Mouse (Mus musculus) mouse embryonic stem cell (cell line): ENCODE measurements around the gene Ppargc1a.

Experiments
- in situ Hi-C, 2 experiments: fragments of 300-500 bp; cut with MboI; formaldehyde crosslinking; loops; 1 replicate in 1 of 2; 3 replicates in 1 of 2; pipeline ENCODE4 v1.14.3; 2019 to 2020; ENCODE audit warnings: low sequenced_read_pairs in 2 of 2, low pct_unique_long_range_greater_than_20kb in 1 of 2, mixed read lengths in 1 of 2; ENCODE audit not compliant: unreplicated experiment in 1 of 2

Ppargc1a gene

DNA sequence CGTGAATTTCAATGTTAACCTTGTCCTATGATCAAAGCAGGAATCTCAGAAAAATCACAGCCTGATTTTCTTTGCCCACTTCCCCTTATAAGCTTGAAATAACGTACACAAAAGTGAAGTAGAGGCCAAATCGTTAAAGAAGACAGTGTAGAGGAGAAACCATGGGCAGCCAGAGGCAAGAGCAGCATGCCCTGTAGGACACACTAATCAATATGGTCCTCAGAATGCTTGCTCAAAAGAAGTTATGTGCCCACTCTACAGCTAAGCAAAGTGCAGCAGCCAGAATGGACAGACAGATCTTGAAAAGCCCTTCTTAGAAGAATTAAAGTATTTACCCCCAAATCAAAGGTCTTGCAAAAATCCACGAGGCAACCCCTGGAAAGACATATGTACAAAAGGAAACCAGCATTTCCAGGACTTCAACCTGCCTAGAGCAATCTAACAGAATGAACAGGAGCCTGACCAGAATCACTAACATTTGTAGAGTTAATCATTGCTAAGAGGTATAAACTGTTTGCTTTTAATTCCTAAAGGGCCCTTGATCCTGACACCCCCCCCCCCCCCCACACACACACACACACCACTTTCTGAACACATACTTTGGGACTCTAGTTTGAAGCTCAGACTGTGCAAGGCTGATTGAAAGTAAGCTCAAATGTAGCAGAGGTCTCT lies 9.8 kb downstream of the Ppargc1a start:
- in situ Hi-C loops = no loop called here

DNA sequence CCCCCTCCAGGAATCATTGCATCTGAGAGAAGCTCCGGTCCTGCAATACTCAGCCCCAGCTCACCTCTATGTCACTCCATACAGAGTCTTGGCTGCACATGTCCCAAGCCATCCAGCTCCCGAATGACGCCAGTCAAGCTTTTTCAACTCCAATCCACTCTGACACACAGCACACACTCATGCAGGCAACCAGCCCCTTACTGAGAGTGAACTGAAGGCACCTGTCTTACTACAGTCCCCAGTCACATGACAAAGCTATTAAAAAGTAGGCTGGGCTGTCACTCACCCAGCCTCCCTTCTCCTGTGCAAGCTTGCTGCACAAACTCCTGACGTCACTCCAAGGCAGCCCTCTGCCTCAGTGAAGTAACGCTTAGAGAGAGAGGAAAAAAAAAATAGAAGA lies 13.9 kb downstream of the Ppargc1a start:
- in situ Hi-C loops = no loop called here

DNA sequence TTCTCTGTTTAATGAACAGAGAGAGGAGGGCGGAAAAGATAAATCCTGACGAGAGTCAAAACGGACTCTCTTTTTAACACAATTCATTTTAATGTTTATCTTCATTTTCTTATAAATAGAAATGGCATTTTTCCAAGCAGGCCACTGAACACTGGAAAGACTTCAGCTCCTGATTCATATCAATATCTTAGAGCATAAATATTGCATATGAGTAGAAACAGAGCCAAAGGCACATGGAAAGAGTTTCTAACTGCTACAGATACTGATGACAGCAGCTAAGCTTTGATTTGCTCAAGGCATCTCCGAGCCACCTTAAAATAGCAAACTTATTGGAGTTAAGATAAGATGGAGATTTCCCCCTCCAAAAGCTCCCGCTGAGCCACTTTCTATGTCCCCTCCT lies 14.3 kb downstream of the Ppargc1a start:
- in situ Hi-C loops = no loop called here

DNA sequence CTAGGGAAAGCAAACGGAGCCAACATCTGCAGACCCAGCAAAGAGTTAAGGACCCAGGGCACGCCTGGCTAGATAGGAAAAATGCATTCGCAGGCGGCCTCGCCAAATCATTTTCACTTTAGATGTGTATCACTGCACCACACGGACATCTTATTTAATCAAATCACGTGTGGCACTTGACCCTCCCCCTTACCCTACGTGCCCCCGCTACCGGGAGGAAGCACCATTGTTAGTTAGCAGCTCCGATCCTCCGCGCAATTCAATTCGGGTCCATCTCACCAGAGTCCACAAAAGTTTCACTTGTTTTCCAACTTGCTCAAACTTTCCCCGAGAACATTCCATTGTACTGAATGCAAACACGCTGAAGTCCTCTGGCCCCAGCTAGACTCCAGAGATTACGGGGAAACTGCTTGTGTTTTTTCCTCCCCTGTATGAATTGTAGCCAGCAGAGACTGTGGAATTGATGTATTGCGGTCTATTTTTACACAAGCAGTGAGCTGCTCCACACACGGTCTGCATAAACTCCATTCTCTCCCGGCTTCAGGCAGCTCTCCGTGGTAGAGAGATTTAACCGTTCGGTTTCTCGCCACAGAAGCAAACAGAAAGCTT lies 14.9 kb downstream of the Ppargc1a start:
- in situ Hi-C loops = no loop called here

DNA sequence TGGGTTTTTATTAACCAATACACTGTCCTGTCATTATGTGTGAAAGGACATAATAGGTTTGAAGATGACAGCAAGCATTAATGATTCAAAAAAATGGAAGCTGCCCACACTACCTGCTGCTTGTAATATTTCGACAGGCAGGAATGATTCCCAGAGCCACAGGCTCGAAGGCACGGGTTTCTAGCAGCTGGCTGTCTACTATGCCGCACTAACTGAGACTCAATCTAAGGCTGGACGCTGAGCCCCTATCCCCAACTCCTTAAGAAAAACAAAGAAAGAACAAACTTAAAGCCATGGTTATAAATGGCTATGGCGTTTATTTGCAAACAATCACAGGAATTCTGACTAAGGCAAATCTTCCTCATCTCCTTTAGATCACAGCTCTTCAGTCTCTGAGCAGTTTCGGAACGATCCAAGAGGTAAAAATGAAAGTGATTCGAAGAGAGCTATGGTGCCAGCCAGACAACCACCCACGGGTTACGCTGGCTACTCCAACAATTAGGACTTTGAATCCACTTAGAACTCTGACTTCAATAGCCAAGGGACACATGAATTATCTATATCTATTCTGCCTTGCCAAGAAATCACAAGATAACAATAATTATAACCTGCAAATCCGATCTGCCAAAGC lies 15.6 kb downstream of the Ppargc1a start:
- in situ Hi-C loops = no loop called here

DNA sequence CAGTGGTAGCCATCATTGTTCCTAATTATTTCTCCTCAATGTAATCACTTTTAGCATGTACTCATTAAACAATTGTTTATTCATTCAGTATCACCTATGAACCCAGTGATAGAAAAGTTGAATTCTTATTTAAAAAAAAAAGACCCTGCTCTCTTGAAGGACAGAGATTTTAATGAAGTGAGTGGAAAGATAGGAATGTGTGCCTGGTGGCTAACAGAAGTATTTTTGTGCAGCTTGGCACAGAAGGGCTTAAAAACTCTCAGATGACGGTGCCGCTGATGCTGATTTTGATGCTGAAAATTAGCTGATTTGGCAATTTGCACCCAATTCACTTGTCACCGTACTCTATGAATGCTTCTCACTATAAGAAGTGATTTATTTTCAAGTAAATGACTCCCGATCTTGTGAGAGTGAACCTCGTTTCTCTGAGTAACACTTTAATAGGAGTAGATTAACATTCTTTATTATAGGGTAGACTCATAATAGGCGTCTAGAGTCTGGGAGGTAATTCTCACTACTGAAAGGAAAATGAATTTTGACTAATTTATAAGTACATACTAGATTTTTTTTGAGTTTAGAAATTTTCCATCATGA lies 20.0 kb downstream of the Ppargc1a start:
- in situ Hi-C loops = no loop called here

DNA sequence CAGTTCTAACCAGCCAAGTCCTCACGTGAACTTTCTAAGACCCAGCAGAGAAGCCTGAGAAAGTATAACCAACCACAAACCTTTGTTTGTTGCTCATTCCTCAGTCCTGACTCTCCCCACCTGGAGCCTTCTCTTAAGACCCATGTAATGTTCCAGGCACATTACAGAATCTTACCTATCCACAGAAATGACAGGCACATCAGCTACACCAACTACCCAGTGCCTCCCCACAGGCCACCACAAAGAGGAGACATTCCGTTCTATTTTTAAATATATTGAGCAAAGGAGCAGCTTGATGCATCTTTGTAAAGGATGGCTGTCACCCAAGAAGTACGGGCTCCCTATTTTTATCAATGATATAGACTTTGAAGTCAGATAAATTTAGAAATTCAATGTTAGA lies 20.7 kb downstream of the Ppargc1a start:
- in situ Hi-C loops = no loop called here

DNA sequence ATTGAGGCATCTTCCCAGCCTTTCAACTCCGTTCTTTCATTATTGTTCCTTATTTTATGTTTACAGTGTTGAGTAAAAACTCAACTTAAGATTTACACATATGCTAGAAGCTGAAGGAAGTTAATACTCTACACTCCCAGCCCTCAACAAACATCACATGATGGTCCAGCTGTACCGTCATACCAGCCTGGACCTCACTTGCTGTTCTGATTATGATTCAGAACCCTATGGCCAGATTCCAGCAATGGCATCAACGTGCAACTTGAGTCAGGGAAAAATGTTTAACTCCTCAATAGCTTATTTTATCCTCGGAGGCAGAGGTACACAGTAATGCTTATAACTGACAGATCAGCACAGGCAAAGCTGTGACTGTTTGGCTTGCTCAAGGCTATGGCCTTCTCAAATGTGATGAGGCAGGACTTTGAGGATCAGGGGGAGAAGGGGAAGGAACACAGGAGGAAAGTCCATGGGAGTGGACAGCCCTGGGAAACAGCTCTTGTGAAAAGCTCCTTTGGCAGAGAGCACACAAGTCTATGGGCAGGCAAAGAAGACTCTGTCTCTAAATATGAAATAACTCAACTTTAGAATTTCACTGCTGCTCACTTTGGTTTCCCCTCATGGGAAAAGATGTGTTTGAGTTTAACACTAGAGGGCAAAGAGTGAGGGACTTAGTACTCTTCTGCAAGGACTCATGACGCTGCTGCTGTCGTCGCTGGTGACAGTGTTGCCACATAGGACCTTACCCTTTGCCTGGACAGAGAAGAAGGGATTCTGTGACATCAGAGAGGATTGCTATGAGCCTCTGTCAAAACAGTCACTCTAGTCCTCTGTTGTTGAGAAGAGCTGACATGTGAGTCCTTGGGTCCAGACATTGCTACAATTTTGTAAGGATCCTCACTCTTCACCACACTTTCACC lies 22.1 kb downstream of the Ppargc1a start:
- in situ Hi-C loops = no loop called here

DNA sequence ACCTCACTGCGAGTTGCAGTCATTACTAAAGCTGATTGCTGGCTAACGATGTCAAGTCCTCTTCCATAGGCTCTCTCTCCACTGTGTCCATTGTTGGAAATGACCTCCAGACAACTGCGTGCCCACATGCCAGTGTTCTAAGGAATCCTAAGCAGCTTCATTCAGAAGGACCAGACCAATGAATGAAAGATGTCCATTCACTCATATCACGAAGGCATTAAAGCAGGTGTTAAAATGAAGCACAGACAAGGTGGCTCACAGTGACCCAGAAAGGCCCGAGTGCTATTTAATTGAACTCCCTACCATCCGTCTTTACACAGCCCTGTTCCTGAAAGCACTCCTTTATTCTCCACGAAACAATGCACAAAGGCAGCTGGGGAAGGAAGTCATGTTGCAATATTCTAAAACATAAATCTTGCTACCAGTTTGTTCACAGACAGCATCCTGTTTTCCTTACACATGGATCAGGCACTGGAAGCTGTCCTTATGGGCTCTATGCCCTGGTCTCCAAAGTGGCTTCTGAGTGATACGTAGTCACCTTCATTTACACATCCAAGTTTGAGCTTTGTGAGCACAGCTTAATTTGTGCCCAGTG lies 23.3 kb downstream of the Ppargc1a start:
- in situ Hi-C loops = no loop called here

DNA sequence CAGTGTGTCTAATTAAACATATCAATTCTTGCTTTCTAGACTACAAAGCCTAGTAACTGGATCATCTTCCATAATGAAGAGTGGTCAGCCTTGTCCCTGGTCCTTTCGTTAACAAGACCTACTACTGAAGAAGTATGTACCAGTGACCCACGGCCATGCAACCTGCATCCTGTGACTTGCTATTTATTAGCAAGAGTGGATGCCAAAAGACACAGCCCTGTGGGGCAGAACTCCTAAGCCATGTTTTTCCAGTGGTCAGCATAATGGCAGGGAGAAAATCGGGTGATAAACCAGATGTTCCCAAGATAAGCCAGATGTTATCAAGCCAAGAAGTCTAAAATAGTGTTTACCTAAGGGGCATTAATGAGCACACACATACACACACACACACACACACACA lies 26.0 kb downstream of the Ppargc1a start:
- in situ Hi-C loops = no loop called here

DNA sequence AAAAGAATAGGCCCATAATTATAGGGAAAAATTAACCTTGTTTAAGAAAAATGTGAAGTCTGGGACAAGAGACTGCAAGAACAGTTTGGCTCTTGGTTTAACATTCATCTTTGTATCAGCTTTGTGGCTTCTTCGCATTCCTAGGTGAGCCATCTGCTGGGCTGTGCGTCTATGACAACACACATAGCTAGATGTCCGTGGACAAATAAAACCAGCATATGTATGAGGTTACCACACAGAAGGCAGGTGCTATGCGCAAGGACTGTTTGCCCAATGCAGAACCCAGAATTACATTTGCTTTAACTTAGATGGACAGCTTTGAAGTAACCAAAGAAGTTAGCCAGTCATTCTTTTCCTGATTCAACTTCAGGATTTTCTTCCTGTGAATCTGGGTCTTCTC lies 26.7 kb downstream of the Ppargc1a start:
- in situ Hi-C loops = no loop called here

DNA sequence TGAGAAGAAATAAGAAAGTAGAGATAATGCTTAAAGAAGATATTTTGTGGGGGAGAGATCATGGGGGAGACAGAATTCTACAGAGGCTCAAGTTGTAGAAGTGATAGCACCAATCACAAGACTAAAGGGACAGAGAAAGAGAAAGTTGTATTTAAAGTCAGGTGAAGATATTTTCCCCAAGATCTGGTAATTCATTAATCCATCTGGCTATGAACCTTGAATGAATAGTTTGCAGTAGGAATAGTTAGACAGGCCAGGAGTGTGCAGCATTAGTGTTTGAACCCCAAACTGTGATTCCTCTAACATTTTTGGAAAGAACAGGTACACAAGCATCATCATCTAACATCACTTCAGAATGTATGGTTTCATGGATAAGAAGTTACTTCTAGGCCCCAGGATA lies 28.0 kb downstream of the Ppargc1a start:
- in situ Hi-C loops = no loop called here

DNA sequence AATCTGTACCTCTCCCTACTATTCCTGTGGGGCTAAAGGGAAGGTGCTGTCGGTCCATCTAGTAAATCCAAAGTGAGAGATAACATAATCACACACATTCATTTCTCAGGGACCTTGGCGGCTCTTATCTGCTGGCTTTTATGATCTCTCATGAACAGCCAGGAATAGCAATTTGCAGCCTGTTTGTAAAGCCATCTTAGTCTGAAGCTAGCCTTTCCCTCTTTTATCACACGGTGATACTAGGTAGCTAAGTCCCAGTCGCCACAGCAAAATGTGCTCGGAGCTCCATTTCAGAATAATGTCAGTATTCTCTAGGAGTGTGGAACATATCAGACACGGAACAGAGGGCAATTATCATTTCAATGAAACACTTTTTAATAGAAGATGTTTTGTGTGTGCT lies 29.2 kb downstream of the Ppargc1a start:
- in situ Hi-C loops = no loop called here

DNA sequence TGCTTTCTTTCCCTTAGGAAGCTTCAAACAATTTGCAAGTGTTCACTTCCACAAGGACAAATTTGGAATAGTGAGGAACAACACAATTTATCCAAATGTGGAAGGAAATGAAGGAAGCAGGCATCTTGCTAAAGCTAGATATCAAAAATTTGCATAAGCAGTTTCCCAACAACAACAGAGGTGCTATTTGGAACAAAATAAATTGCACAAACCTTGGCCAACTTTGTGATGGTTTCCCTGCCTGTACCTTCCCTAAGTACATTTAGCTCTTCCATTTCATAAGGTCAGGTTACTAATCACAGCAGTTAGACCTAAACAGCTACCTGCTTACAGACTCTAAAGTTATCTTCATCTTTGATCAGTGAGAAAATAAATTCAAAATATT lies 29.9 kb downstream of the Ppargc1a start:
- in situ Hi-C loops = no loop called here

DNA sequence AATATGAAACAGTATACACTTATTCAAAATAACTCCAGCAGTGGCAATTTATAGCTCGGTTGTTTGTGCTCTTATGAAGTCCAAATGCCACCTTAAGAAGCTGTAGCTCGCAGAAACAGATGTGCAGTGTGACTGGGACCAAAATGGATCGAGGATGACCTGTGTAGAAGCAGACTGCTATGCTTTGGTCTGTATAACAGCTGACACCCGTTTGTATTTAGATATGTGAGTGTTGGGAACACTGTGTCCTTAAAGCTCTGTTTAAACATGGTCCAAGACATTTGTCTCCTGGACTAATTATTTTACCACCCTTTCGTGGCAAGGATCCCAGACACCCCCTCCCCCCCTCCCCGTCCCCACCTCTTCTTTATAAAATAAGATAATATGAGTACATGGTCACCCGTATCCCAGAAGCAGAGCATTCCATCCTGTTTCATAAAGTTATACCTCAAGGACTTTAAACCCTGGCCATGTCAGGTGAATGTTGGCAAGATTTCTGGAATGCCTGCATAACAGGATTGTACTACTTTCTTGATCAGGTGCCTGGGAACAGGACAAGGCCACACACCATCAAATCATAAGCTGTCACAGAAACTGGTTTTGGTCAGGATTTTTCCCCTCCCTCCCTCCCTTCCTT lies 30.4 kb downstream of the Ppargc1a start:
- in situ Hi-C loops = no loop called here

DNA sequence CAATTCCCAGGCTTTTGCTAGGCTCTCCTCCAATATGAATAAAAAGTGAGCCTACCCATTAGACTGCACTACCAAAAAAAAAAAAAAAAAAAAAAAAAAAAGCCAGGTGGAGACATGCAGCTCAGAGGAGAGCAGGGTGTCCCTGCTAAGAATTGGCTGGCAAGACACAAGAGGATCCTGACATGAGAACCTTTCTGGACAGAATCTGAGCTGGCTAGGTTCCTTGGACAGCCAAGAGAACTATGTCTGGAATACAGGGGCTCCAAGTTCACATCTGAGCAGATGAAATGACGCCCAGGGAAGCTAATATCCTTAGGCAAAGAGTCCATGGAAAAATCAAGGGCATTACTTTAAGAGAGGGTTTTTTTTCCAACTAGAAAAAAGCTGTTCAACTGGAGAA lies 33.1 kb downstream of the Ppargc1a start:
- in situ Hi-C loops = no loop called here

DNA sequence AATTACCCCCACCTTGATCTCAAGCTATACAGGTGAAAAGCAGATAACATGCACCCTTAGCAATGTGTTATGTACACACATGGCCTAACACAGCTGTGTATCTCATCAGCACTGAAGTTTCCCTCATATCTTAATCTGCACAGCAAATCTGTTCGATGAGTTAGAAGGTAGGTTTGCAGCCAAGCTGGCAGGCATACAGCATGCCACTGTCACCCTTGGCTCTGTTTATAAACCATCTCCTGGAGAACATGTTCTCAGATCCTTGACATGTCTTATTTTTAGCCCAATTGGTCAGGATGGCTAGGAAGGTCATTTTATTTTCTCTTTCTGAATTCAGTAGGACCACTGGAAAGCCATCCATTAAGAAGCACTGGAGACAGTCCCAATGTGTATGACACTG lies 36.2 kb downstream of the Ppargc1a start:
- in situ Hi-C loops = no loop called here

DNA sequence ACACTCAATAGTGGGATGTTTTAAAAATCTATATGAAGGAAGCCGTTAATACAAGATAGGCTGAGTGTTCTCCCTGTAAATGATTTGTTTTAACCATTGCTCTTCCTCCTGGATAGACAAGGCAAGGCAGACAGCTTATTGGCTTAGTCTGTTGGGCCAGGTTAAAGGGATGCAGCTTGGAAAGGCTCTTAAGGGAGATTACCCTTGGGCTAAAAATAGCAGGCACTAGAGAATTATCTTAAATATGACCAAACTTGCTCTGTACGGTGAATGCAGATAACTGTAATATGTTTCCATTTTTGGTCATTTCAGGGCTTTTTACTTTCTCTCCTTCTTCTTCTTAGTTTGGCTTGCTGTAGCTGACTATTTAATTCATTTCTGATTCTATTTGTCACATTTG lies 38.1 kb downstream of the Ppargc1a start:
- in situ Hi-C loops = no loop called here
